Mouse (Mus musculus): ENCODE results near the gene P4ha1. TPM values are rescaled to one million over a fixed set of nuclear protein-coding genes. Genes with fewer than 3 reads are reported as not detected.

Gene P4ha1
- polyA plus RNA-seq (2012; rRNA removed): 27.9 and 31.3 TPM in 2 replicates

GRCm38 (mm10) chr10:59323100-59323487 lies at the start of gene P4ha1:
TSS of gene P4ha1 (plus strand) at chr10:59323296.
- TF ChIP-seq POLR2A (IDR thresholded peaks at IDR 0.05; ENCODE audit: extremely low read depth, insufficient read depth, low read length): peak; percentile 100
- peak; percentile 34; the same call in 1 of the 2 replicates for TF ChIP-seq CTCF (IDR thresholded peaks at IDR 0.05; ENCODE audit: extremely low read depth, insufficient read depth, low read length)

GRCm38 (mm10) chr10:59275745-59276144 lies 47.4 kb upstream of the P4ha1 start:
- no peak for TF ChIP-seq POLR2A (IDR thresholded peaks at IDR 0.05; ENCODE audit: extremely low read depth, insufficient read depth, low read length)
- TF ChIP-seq CTCF (IDR thresholded peaks at IDR 0.05; ENCODE audit: extremely low read depth, insufficient read depth, low read length): no peak
- Histone ChIP-seq H3K4me1 (ENCODE audit: control insufficient read depth, insufficient read depth, low read length) (no peaks in the 10 kb centered on the region), H3K4me3 (ENCODE audit: insufficient read depth, low read length) (no peak overlapping the region), H3K27ac (ENCODE audit: insufficient read depth, low read length) (no peak overlapping the region)

More at GRCm38 (mm10) chr10:59323100-59323487, at the start of gene P4ha1:
- H3K27ac ChIP-seq (ENCODE audit: insufficient read depth, low read length): peak within 1 kb of the TSS; percentile 78
- peak within 1 kb of the TSS; percentile 95 for H3K4me3 ChIP-seq (ENCODE audit: insufficient read depth, low read length)
- peaks cover 5% of the 10 kb centered on the region; the same call in 1 of the 2 replicates for H3K4me1 ChIP-seq (ENCODE audit: control insufficient read depth, insufficient read depth, low read length)

DNA sequence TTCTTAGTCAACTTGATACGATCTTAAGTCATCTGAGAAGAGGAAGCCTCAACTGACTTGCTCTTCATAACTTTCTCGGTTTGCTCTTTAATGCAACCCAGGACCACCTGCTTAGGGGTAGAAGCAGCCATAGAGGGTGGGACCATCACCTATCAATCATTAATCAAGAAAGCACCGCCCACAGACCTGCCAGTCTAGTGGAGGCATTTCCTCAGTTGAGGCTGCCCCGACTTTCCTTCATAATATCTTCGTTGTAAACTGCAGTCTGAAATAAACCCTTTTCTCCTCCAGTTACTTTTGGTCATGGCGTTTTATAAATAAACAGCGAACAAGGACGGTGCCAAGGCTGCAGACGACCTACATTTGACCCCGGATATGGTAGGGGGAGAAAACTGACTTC lies 46.0 kb upstream of the P4ha1 start:
- no peaks in the 10 kb centered on the region for H3K4me1 ChIP-seq (ENCODE audit: control insufficient read depth, insufficient read depth, low read length)
- H3K27ac ChIP-seq (ENCODE audit: insufficient read depth, low read length): no peak overlapping the region
- H3K4me3 ChIP-seq (ENCODE audit: insufficient read depth, low read length): no peak overlapping the region
- TF ChIP-seq POLR2A (IDR thresholded peaks at IDR 0.05; ENCODE audit: extremely low read depth, insufficient read depth, low read length) (no peak), CTCF (IDR thresholded peaks at IDR 0.05; ENCODE audit: extremely low read depth, insufficient read depth, low read length) (no peak)

DNA sequence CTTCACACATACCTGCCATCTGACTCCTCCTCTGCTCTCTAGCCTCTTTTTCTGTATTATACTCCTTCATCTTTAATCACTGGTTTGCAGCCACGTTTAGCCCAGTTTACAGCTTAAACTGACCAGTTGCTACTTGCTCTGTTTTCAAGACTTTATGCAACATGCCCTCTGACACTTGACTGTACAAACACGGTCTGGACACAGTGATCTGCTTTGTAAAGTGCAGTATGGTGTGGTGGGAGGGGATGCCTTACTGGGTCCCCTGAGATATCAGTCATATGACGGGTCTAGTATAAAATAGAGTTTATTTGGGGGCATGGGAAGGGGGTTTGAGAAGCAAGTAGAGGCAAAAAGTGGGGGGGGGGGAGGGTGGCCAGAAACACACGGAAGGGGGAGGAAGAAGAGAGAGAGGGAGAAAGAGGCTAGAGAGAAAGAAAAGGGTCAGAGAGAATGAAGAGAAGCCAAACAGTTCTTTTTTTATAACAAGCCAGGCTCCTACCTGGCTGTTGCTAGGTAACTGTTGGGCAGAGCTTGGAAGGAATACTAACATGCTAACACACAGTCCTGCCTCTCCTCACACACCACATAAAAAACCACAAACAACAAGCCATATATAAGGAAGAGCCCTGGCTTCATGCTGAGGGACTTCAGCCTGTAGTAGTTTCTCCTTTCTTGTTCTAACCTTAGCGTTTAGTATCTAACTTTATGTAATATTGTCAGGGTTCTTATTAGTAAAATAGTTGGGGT lies 45.2 kb upstream of the P4ha1 start:
- Histone ChIP-seq H3K4me3 (ENCODE audit: insufficient read depth, low read length) (no peak overlapping the region), H3K27ac (ENCODE audit: insufficient read depth, low read length) (no peak overlapping the region), H3K4me1 (ENCODE audit: control insufficient read depth, insufficient read depth, low read length) (no peaks in the 10 kb centered on the region)
- no peak for TF ChIP-seq POLR2A (IDR thresholded peaks at IDR 0.05; ENCODE audit: extremely low read depth, insufficient read depth, low read length)
- TF ChIP-seq CTCF (IDR thresholded peaks at IDR 0.05; ENCODE audit: extremely low read depth, insufficient read depth, low read length): no peak

DNA sequence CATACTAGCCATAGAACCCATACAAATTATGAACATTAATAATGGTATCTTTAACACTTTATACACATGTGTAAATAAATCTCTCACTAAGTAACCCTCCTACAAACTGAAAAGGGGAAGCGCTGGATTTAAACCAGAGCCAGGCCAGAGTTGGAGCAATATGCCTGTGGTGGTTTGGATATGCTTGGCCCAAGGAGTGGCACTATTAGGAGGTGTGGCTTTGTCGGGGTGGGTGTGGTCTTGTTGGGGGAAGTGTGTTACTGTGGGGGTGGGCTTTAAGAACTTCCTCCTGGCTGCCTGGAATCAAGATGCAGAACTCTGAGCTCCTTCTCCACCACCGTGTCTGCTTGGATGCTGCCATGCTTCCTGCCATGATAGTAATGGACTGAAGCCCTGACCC lies 39.9 kb upstream of the P4ha1 start:
- Histone ChIP-seq H3K4me3 (ENCODE audit: insufficient read depth, low read length) (no peak overlapping the region), H3K4me1 (ENCODE audit: control insufficient read depth, insufficient read depth, low read length) (no peaks in the 10 kb centered on the region), H3K27ac (ENCODE audit: insufficient read depth, low read length) (no peak overlapping the region)
- TF ChIP-seq POLR2A (IDR thresholded peaks at IDR 0.05; ENCODE audit: extremely low read depth, insufficient read depth, low read length) (no peak), CTCF (IDR thresholded peaks at IDR 0.05; ENCODE audit: extremely low read depth, insufficient read depth, low read length) (no peak)

- Histone ChIP-seq H3K4me3 (ENCODE audit: insufficient read depth, low read length) (no peak overlapping the region), H3K27ac (ENCODE audit: insufficient read depth, low read length) (no peak overlapping the region)
- TF ChIP-seq CTCF (IDR thresholded peaks at IDR 0.05; ENCODE audit: extremely low read depth, insufficient read depth, low read length): no peak
- no peak for TF ChIP-seq POLR2A (IDR thresholded peaks at IDR 0.05; ENCODE audit: extremely low read depth, insufficient read depth, low read length)
Observed at GRCm38 (mm10) chr10:59283749-59284148, 39.3 kb upstream of the P4ha1 start.

GRCm38 (mm10) chr10:59285530-59285929 lies 37.6 kb upstream of the P4ha1 start:
- Histone ChIP-seq H3K4me1 (ENCODE audit: control insufficient read depth, insufficient read depth, low read length) (no peaks in the 10 kb centered on the region), H3K4me3 (ENCODE audit: insufficient read depth, low read length) (no peak overlapping the region), H3K27ac (ENCODE audit: insufficient read depth, low read length) (no peak overlapping the region)
- TF ChIP-seq POLR2A (IDR thresholded peaks at IDR 0.05; ENCODE audit: extremely low read depth, insufficient read depth, low read length): no peak
- no peak for TF ChIP-seq CTCF (IDR thresholded peaks at IDR 0.05; ENCODE audit: extremely low read depth, insufficient read depth, low read length)

More at GRCm38 (mm10) chr10:59283749-59284148, 39.3 kb upstream of the P4ha1 start:
- H3K4me1 ChIP-seq (ENCODE audit: control insufficient read depth, insufficient read depth, low read length): no peaks in the 10 kb centered on the region

- no peak overlapping the region for H3K4me3 ChIP-seq (ENCODE audit: insufficient read depth, low read length)
- no peaks in the 10 kb centered on the region for H3K4me1 ChIP-seq (ENCODE audit: control insufficient read depth, insufficient read depth, low read length)
- H3K27ac ChIP-seq (ENCODE audit: insufficient read depth, low read length): no peak overlapping the region
- TF ChIP-seq CTCF (IDR thresholded peaks at IDR 0.05; ENCODE audit: extremely low read depth, insufficient read depth, low read length) (no peak), POLR2A (IDR thresholded peaks at IDR 0.05; ENCODE audit: extremely low read depth, insufficient read depth, low read length) (no peak)
Observed at GRCm38 (mm10) chr10:59287251-59287650, 35.8 kb upstream of the P4ha1 start.

GRCm38 (mm10) chr10:59287662-59288061 lies 35.4 kb upstream of the P4ha1 start:
- H3K4me3 ChIP-seq (ENCODE audit: insufficient read depth, low read length): no peak overlapping the region
- no peaks in the 10 kb centered on the region for H3K4me1 ChIP-seq (ENCODE audit: control insufficient read depth, insufficient read depth, low read length)
- no peak overlapping the region for H3K27ac ChIP-seq (ENCODE audit: insufficient read depth, low read length)
- no peak for TF ChIP-seq POLR2A (IDR thresholded peaks at IDR 0.05; ENCODE audit: extremely low read depth, insufficient read depth, low read length)
- no peak for TF ChIP-seq CTCF (IDR thresholded peaks at IDR 0.05; ENCODE audit: extremely low read depth, insufficient read depth, low read length)

- Histone ChIP-seq H3K4me1 (ENCODE audit: control insufficient read depth, insufficient read depth, low read length) (no peaks in the 10 kb centered on the region), H3K27ac (ENCODE audit: insufficient read depth, low read length) (no peak overlapping the region), H3K4me3 (ENCODE audit: insufficient read depth, low read length) (no peak overlapping the region)
- peak; percentile 59 for TF ChIP-seq CTCF (IDR thresholded peaks at IDR 0.05; ENCODE audit: extremely low read depth, insufficient read depth, low read length)
- no peak for TF ChIP-seq POLR2A (IDR thresholded peaks at IDR 0.05; ENCODE audit: extremely low read depth, insufficient read depth, low read length)
Observed at GRCm38 (mm10) chr10:59289062-59289461, 34.0 kb upstream of the P4ha1 start.

Measured in cortical plate, adult 2 months (tissue).